Comparison of ENCODE assay signal across 33 mouse cellular contexts in genomic region chr13:65311826-65312225, GRCm38 (mm10). TPM values are rescaled to one million over a fixed set of nuclear protein-coding genes. Genes with fewer than 3 reads are reported as not detected.
A peak's percentile ranks its signal among the peaks of the same experiment; 100 is the strongest.
DNase-seq lines count a peak whose midpoint lies in the region; ATAC-seq and TF ChIP-seq lines count a peak whose summit lies in the region.
"Had no signal": no experiment of that assay in that cellular context is flagged by ENCODE, and none has a peak within 500 bp of the region (broad histone marks: within the 10 kb centered on the region; RNA-seq: fewer than 3 reads in every experiment).

No protein-coding gene starts in this region.

- H3K36me3 ChIP-seq in heart, embryonic 11.5 days (ENCODE audit: control insufficient read depth, insufficient read depth, low read length): no peaks in the 10 kb centered on the region
- H3K36me3 ChIP-seq in hindbrain, embryonic 15.5 days: no peaks in the 10 kb centered on the region
- H3K36me3 ChIP-seq in hindbrain, postnatal 0 days (ENCODE audit: insufficient read depth, low read length): no peaks in the 10 kb centered on the region
- no peaks in the 10 kb centered on the region for H3K36me3 ChIP-seq in liver, embryonic 16.5 days (ENCODE audit: control insufficient read depth, insufficient read depth)
- H3K36me3 ChIP-seq in testis, adult 2 months (ENCODE audit: control insufficient read depth, insufficient read depth, low read length): no peaks in the 10 kb centered on the region
- H3K36me3 ChIP-seq: embryonic facial prominence, embryonic 13.5 days; forebrain, embryonic 10.5 days; forebrain, embryonic 15.5 days; liver, embryonic 13.5 days; stomach, embryonic 15.5 days had no signal

- no peak overlapping the region for H3K27ac ChIP-seq in heart, embryonic 11.5 days (ENCODE audit: low read depth, low read length)
- no peak overlapping the region for H3K27ac ChIP-seq in hindbrain, embryonic 15.5 days (replicated peaks)
- H3K27ac ChIP-seq in hindbrain, postnatal 0 days: no peak overlapping the region
- no peak overlapping the region for H3K27ac ChIP-seq in liver, embryonic 16.5 days (ENCODE audit: low read length)
- no peak overlapping the region for H3K27ac ChIP-seq in testis, adult 2 months (ENCODE audit: control insufficient read depth, insufficient read depth, low read depth, low read length)
- H3K27ac ChIP-seq: embryonic facial prominence, embryonic 13.5 days; forebrain, embryonic 10.5 days; forebrain, embryonic 15.5 days; liver, embryonic 13.5 days; stomach, embryonic 15.5 days had no signal

- no peak for TF ChIP-seq POLR2A in testis, adult 2 months (IDR thresholded peaks at IDR 0.05; ENCODE audit: control insufficient read depth, low read depth, low read length)

- ATAC-seq in heart, embryonic 11.5 days (replicated peaks; ENCODE audit: insufficient number of reproducible peaks, low FRiP score, low TSS enrichment): 0 out of 2 replicates have a peak, but pooled peaks have one; percentile 39
- ATAC-seq in hindbrain, embryonic 15.5 days (ENCODE audit: low FRiP score, low read depth): no peak
- no peak for ATAC-seq in hindbrain, postnatal 0 days
- peak; percentile 24; the same call in 1 of the 2 replicates for ATAC-seq in liver, embryonic 16.5 days (ENCODE audit: low read depth)
- ATAC-seq: forebrain, embryonic 15.5 days; Patski had no signal

- H3K9ac ChIP-seq in heart, embryonic 11.5 days (ENCODE audit: low read depth, low read length): no peak overlapping the region
- no peak overlapping the region for H3K9ac ChIP-seq in hindbrain, embryonic 15.5 days
- H3K9ac ChIP-seq in hindbrain, postnatal 0 days (replicated peaks; ENCODE audit: low read length): no peak overlapping the region
- no peak overlapping the region for H3K9ac ChIP-seq in liver, embryonic 16.5 days (ENCODE audit: low read depth, low read length)
- H3K9ac ChIP-seq: embryonic facial prominence, embryonic 13.5 days; forebrain, embryonic 15.5 days; liver, embryonic 13.5 days; lung, embryonic 14.5 days; stomach, embryonic 15.5 days had no signal

- H3K4me2 ChIP-seq in heart, embryonic 11.5 days: no peak overlapping the region
- H3K4me2 ChIP-seq in hindbrain, embryonic 15.5 days: no peak overlapping the region
- H3K4me2 ChIP-seq in hindbrain, postnatal 0 days (ENCODE audit: low read depth, low read length): no peak overlapping the region
- no peak overlapping the region for H3K4me2 ChIP-seq in liver, embryonic 16.5 days (ENCODE audit: low read depth, low read length)

- TF ChIP-seq CTCF in hindbrain, postnatal 0 days (IDR thresholded peaks at IDR 0.05; ENCODE audit: low read depth): no peak
- no peak for TF ChIP-seq CTCF in testis, adult 2 months (IDR thresholded peaks at IDR 0.05; ENCODE audit: control insufficient read depth, insufficient read depth, insufficient replicate concordance, low read depth, low read length)

- peaks cover 13% of the 10 kb centered on the region; the same call in 1 of the 2 replicates for H3K9me3 ChIP-seq in heart, embryonic 11.5 days (replicated peaks; ENCODE audit: control insufficient read depth, low read length)
- H3K9me3 ChIP-seq in hindbrain, embryonic 15.5 days: peaks cover 11% of the 10 kb centered on the region
- H3K9me3 ChIP-seq in hindbrain, postnatal 0 days (ENCODE audit: low read length): peaks cover 5% of the 10 kb centered on the region; the same call in 1 of the 2 replicates
- H3K9me3 ChIP-seq in liver, embryonic 16.5 days (replicated peaks; ENCODE audit: control insufficient read depth, low read length): peaks cover 1% of the 10 kb centered on the region; the same call in 1 of the 2 replicates
- H3K9me3 ChIP-seq: liver, embryonic 13.5 days; stomach, embryonic 15.5 days had no signal

- WGBS in heart, embryonic 11.5 days (ENCODE audit: insufficient replicate concordance): 90% methylated on average over 9 of the region's 9 CpGs
- 94% methylated on average over 9 of the region's 9 CpGs for WGBS in hindbrain, embryonic 15.5 days
- WGBS in hindbrain, postnatal 0 days: 92% methylated on average over 9 of the region's 9 CpGs
- 79% methylated on average over 9 of the region's 9 CpGs for WGBS in liver, embryonic 16.5 days (ENCODE audit: insufficient replicate concordance)

- H3K27me3 ChIP-seq in heart, embryonic 11.5 days (ENCODE audit: control insufficient read depth, insufficient read depth, low read length): no peaks in the 10 kb centered on the region
- H3K27me3 ChIP-seq in hindbrain, embryonic 15.5 days: no peaks in the 10 kb centered on the region
- H3K27me3 ChIP-seq in hindbrain, postnatal 0 days (ENCODE audit: insufficient read depth, low read length): no peaks in the 10 kb centered on the region
- H3K27me3 ChIP-seq in liver, embryonic 16.5 days (ENCODE audit: control insufficient read depth, insufficient read depth, low read depth, low read length): no peaks in the 10 kb centered on the region
- no peaks in the 10 kb centered on the region for H3K27me3 ChIP-seq in testis, adult 2 months (ENCODE audit: control insufficient read depth, insufficient read depth, low read length)
- H3K27me3 ChIP-seq: embryonic facial prominence, embryonic 13.5 days; forebrain, embryonic 15.5 days; liver, embryonic 13.5 days; Patski; stomach, embryonic 15.5 days had no signal

- H3K4me3 ChIP-seq in heart, embryonic 11.5 days (ENCODE audit: low read depth, low read length): no peak overlapping the region
- 0 out of 2 replicates have a peak overlapping the region, but pooled peaks have one; percentile 34 for H3K4me3 ChIP-seq in hindbrain, embryonic 15.5 days
- H3K4me3 ChIP-seq in hindbrain, postnatal 0 days (ENCODE audit: low read length): no peak overlapping the region
- H3K4me3 ChIP-seq in liver, embryonic 16.5 days (ENCODE audit: low read depth, low read length): no peak overlapping the region
- peak overlapping the region; percentile 84 for H3K4me3 ChIP-seq in testis, adult 2 months (ENCODE audit: control insufficient read depth, low read depth, low read length)
- H3K4me3 ChIP-seq: stomach, embryonic 15.5 days had no signal

- no peaks in the 10 kb centered on the region for H3K4me1 ChIP-seq in heart, embryonic 11.5 days (ENCODE audit: control insufficient read depth, insufficient read depth, low read length)
- H3K4me1 ChIP-seq in hindbrain, embryonic 15.5 days (replicated peaks): no peaks in the 10 kb centered on the region
- no peaks in the 10 kb centered on the region for H3K4me1 ChIP-seq in hindbrain, postnatal 0 days (ENCODE audit: insufficient read depth, low read length)
- no peaks in the 10 kb centered on the region for H3K4me1 ChIP-seq in liver, embryonic 16.5 days (ENCODE audit: control insufficient read depth, low read depth, low read length)
- peaks cover 15% of the 10 kb centered on the region for H3K4me1 ChIP-seq in testis, adult 2 months (ENCODE audit: control insufficient read depth, insufficient read depth, low read length)
- H3K4me1 ChIP-seq: embryonic facial prominence, embryonic 13.5 days; forebrain, embryonic 10.5 days; forebrain, embryonic 15.5 days; stomach, embryonic 15.5 days had no signal

- no peak for DNase-seq in heart, adult 18-20 months
- DNase-seq in hindbrain, postnatal 0 days (ENCODE audit: low spot score): no peak
- DNase-seq in liver: no peak
- no peak for DNase-seq in testis, postnatal 10 days (ENCODE audit: low spot score)
- DNase-seq: adrenal gland, postnatal 25 days; cerebellum, adult 11-12 months; gastrocnemius, postnatal 25 days; kidney, adult 18-20 months; layer of hippocampus, adult 9-11 months; liver, embryonic 13.5 days; lung, embryonic 14.5 days; lung, postnatal 14 days; retina, postnatal 1 day had no signal

RNA-seq across cellular contexts. Expression of gene Zfp369, which starts 33.2 kb away (rescaled TPM):
- polyA plus RNA-seq in heart, embryonic 11.5 days (2014; fragmentation: Nextera tagmentation; extraction: Ambion mirVana): 14.4 and 16.7 TPM in 2 replicates
- 10 to 100 TPM; 20.7 to 22.6 TPM for total RNA-seq in heart, adult 18-20 months (2021)
- polyA plus RNA-seq in hindbrain, embryonic 15.5 days (2015; fragmentation: Nextera tagmentation; extraction: Ambion mirVana): 14.1 and 15.1 TPM in 2 replicates
- 46.1 and 57.1 TPM in 2 replicates for total RNA-seq in hindbrain, postnatal 0 days (2014; rRNA removed)
- 9.1 and 9.3 TPM in 2 replicates for polyA plus RNA-seq in hindbrain, postnatal 0 days (2015; fragmentation: Nextera tagmentation; extraction: Ambion mirVana)
- polyA plus RNA-seq in liver, embryonic 16.5 days (2015; fragmentation: Nextera tagmentation; extraction: Ambion mirVana): 2.7 and 2.9 TPM in 2 replicates
- polyA plus RNA-seq in testis, adult 2 months (2012; rRNA removed): 4.2 and 5.4 TPM in 2 replicates

RNA-seq across cellular contexts. Expression of gene Gm10775, which starts 52.5 kb away (rescaled TPM):
- not detected in 2 replicates for polyA plus RNA-seq in heart, embryonic 11.5 days (2014; fragmentation: Nextera tagmentation; extraction: Ambion mirVana)
- not detected for total RNA-seq in heart, adult 18-20 months (2021)
- polyA plus RNA-seq in hindbrain, embryonic 15.5 days (2015; fragmentation: Nextera tagmentation; extraction: Ambion mirVana): 0.25 and 0.26 TPM in 2 replicates
- total RNA-seq in hindbrain, postnatal 0 days (2014; rRNA removed): not detected in 2 replicates
- polyA plus RNA-seq in hindbrain, postnatal 0 days (2015; fragmentation: Nextera tagmentation; extraction: Ambion mirVana): 1.1 and 2.0 TPM in 2 replicates
- polyA plus RNA-seq in liver, embryonic 16.5 days (2015; fragmentation: Nextera tagmentation; extraction: Ambion mirVana): not detected in 2 replicates
- polyA plus RNA-seq in testis, adult 2 months (2012; rRNA removed): 1.8 and 1.9 TPM in 2 replicates
- total RNA-seq: adrenal gland, adult 18-20 months; adrenal gland, postnatal 25 days; common myeloid progenitor, adult 5-6 weeks; gastrocnemius, adult 18-20 months; gastrocnemius, postnatal 25 days; heart, adult 8-10 months; heart, postnatal 4 days; MEL had no signal
- polyA plus RNA-seq: embryonic facial prominence, embryonic 13.5 days; forebrain, embryonic 10.5 days; forebrain, embryonic 15.5 days; heart, embryonic 16.5 days; limb, embryonic 11.5 days; liver, embryonic 13.5 days; lung, embryonic 14.5 days; midbrain, embryonic 11.5 days; Patski; small intestine, adult 2 months; stomach, embryonic 15.5 days; thymus, adult 2 months had no signal

Comparison
In these comparisons a context has a peak if more than half of its experiments do, and no peak if none do; other contexts are left out.
1. H3K4me3 ChIP-seq: peak in hindbrain, embryonic 15.5 days (single experiment) and testis, adult 2 months (single experiment); none in heart, embryonic 11.5 days (single experiment), hindbrain, postnatal 0 days (single experiment) and liver, embryonic 16.5 days (single experiment).
2. ATAC-seq: peak in heart, embryonic 11.5 days (single experiment) and liver, embryonic 16.5 days (single experiment); none in hindbrain, embryonic 15.5 days (single experiment) and hindbrain, postnatal 0 days (single experiment).